Mouse (Mus musculus): ENCODE measurements around the gene Olfr747. TPM values are rescaled to one million over a fixed set of nuclear protein-coding genes. Genes with fewer than 3 reads are reported as not detected.

Gene Olfr747
- not detected for total RNA-seq (2023)

GRCm38 (mm10) chr14:50693106-50693505 lies at the start of gene Olfr747:
Gene Olfr747 (minus strand): TSS chr14:50693206.

GRCm38 (mm10) chr14:50707073-50707472 lies 14.1 kb upstream of the Olfr747 start, which contains the start of gene Olfr748:
Gene Olfr748 (plus strand): TSS chr14:50707373.

GRCm38 (mm10) chr14:50646783-50647182 lies 46.2 kb downstream of the Olfr747 start, which contains the start of gene Olfr746:
Gene Olfr746 (plus strand): TSS chr14:50647083.

DNA sequence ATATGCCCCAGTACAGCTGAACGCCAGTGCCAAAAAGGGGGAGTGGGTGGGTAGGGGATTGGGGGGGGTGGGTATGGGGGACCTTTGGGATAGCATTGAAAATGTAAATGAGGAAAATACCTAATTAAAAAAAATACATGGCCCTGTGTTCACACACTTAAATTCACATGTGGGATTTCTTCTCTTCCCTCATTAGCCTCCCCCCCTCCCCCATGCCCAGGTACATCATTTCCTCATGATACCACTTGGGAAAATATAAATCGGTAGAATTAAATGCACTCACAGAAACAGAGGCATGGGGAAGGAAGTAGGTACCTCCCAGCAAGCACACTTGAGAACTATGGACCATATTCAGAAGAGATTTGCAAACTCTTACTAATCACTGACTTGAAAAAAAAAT lies 53.9 kb downstream of the Olfr747 start, which contains the start of gene Olfr745:
Gene Olfr745 (plus strand): TSS at position 301 of the 400 bp plus-strand sequence.

Other genes starting within 250 kb of the Olfr747 start
- not detected for gene Olfr740, start 247.7 kb downstream of the Olfr747 start, total RNA-seq (2023)
- gene Olfr741, start 220.5 kb downstream of the Olfr747 start, total RNA-seq (2023): not detected
- not detected for gene Olfr742, start 189.6 kb downstream of the Olfr747 start, total RNA-seq (2023)
- gene Olfr743, start 171.4 kb downstream of the Olfr747 start, total RNA-seq (2023): not detected
- not detected for gene Olfr744, start 78.3 kb downstream of the Olfr747 start, total RNA-seq (2023)
- not detected for gene Olfr745, start 53.8 kb downstream of the Olfr747 start, total RNA-seq (2023)
- gene Olfr746, start 46.1 kb downstream of the Olfr747 start, total RNA-seq (2023): not detected
- not detected for gene Olfr748, start 14.2 kb upstream of the Olfr747 start, total RNA-seq (2023)
- not detected for gene Olfr749, start 51.9 kb upstream of the Olfr747 start, total RNA-seq (2023)
- gene Ttc5, start 92.3 kb upstream of the Olfr747 start, total RNA-seq (2023): 10 to 100 TPM; 27.2 to 32.8 TPM
- under 1 TPM in 1 of 2 experiments, not detected in 1; 0.26 TPM for gene Ccnb1ip1, start 114.5 kb upstream of the Olfr747 start, total RNA-seq (2023)
- gene Parp2, start 114.6 kb upstream of the Olfr747 start, total RNA-seq (2023): 10 to 100 TPM; 24.4 to 28.5 TPM
- 10 to 100 TPM; 49.5 to 58.5 TPM for gene Tep1, start 177.4 kb upstream of the Olfr747 start, total RNA-seq (2023)
- gene Klhl33, start 204.3 kb upstream of the Olfr747 start, total RNA-seq (2023): under 1 TPM; 0.13 to 0.33 TPM
- 10 to 100 TPM; 22.8 to 27.0 TPM for gene Osgep, start 231.7 kb upstream of the Olfr747 start, total RNA-seq (2023)
- gene Apex1, start 231.8 kb upstream of the Olfr747 start, total RNA-seq (2023): 10 to 100 TPM; 16.0 to 20.1 TPM
- gene Pip4p1, start 237.7 kb upstream of the Olfr747 start, total RNA-seq (2023): 10 to 100 TPM; 53.6 to 56.3 TPM
- gene Pnp, start 237.9 kb upstream of the Olfr747 start, total RNA-seq (2023): 100 to 1,000 TPM in 1 of 2 experiments, 10 to 100 TPM in 1; 77.0 to 104 TPM